Mouse (Mus musculus) ES-E14 (cell line): ENCODE results near the gene Nrn1. TPM values are rescaled to one million over a fixed set of nuclear protein-coding genes. Genes with fewer than 3 reads are reported as not detected.

Source experiments
- DNase-seq: peaks from one replicate; pipeline ENCODE4 v3.0.0-alpha.2; 2013; ENCODE audit warnings: low read depth, low spot score
- H3K27ac ChIP-seq: 2 replicates; pipeline ENCODE4 v1.5.1; 2012; ENCODE audit warnings: low read depth, mild to moderate bottlenecking, low read length, moderate library complexity, mixed read lengths; ENCODE audit not compliant: poor library complexity, insufficient read depth, severe bottlenecking
- H3K36me3 ChIP-seq: 2 replicates; pipeline ENCODE4 v1.6.1; 2012; ENCODE audit warnings: mild to moderate bottlenecking, low read length, moderate library complexity, mixed read lengths; ENCODE audit not compliant: control insufficient read depth, poor library complexity, insufficient read depth, severe bottlenecking
- H3K4me1 ChIP-seq, 2 experiments: fragments of 150-350 bp in 1 of 2; sonication (generic) in 1 of 2; 2 replicates each; pipeline ENCODE4 v1.6.1; 2012; ENCODE audit warnings: low read length in 2 of 2, mild to moderate bottlenecking in 1 of 2, mixed read lengths in 1 of 2; ENCODE audit not compliant: control insufficient read depth in 2 of 2, insufficient read depth in 2 of 2, poor library complexity in 1 of 2
- H3K4me3 ChIP-seq, 2 experiments: fragments of 150-350 bp in 1 of 2; sonication (generic) in 1 of 2; 2 replicates each; pipeline ENCODE4 v1.5.1; 2012; ENCODE audit warnings: low read length in 2 of 2, low read depth in 1 of 2, mild to moderate bottlenecking in 1 of 2, mixed read lengths in 1 of 2; ENCODE audit not compliant: insufficient read depth in 1 of 2, poor library complexity in 1 of 2, severe bottlenecking in 1 of 2
- H3K9ac ChIP-seq: 2 replicates; pipeline ENCODE4 v1.6.1; 2012; ENCODE audit warnings: low read depth, mild to moderate bottlenecking, low read length, mixed read lengths; ENCODE audit not compliant: poor library complexity, insufficient read depth, severe bottlenecking
- H3K9me3 ChIP-seq: fragments of 150-350 bp; sonication (generic); 2 replicates; pipeline ENCODE4 v1.6.1; 2012; ENCODE audit warnings: low read depth, mild to moderate bottlenecking, low read length; ENCODE audit not compliant: control insufficient read depth, insufficient read depth
- CHD2 ChIP-seq: IDR thresholded peaks from 2 replicates; pipeline ENCODE4 v1.6.1; 2014; ENCODE audit warnings: mild to moderate bottlenecking, low read depth, low read length, inconsistent platforms
- HCFC1 ChIP-seq: IDR thresholded peaks from 2 replicates; pipeline ENCODE4 v1.6.1; 2012; ENCODE audit warnings: low read length, inconsistent platforms, borderline replicate concordance; ENCODE audit not compliant: insufficient read depth
- MAFK ChIP-seq: IDR thresholded peaks from 2 replicates; pipeline ENCODE4 v1.6.1; 2014; ENCODE audit warnings: mild to moderate bottlenecking, low read depth, low read length, inconsistent platforms; ENCODE audit not compliant: insufficient read depth
- ZC3H11A ChIP-seq: IDR thresholded peaks from 2 replicates; pipeline ENCODE4 v1.6.1; 2012; ENCODE audit warnings: low read depth, mild to moderate bottlenecking, inconsistent platforms, low read length, borderline replicate concordance
- ZNF384 ChIP-seq: IDR thresholded peaks from 2 replicates; pipeline ENCODE4 v1.6.1; 2012; ENCODE audit warnings: low read depth, low read length, inconsistent platforms
- in situ Hi-C, 2 experiments: fragments of 600-800 bp; cut with MboI; formaldehyde crosslinking; loops; one replicate each; pipeline ENCODE4 v1.15.1; 2025; ENCODE audit warnings: low sequenced_read_pairs in 2 of 2, inconsistent platforms in 1 of 2; ENCODE audit not compliant: unreplicated experiment in 2 of 2
- total RNA-seq: library from RNA; depleted of rRNA; stranded (reverse); fragments of 300-350 nt; gene quantifications from 2 replicates; pipeline ENCODE4 v1.2.3, GENCODE M21; 2012

Gene Nrn1
- total RNA-seq, 1 experiment: 0.27 TPM

GRCm38 (mm10) chr13:36707088-36707690 lies 27.7 kb downstream of the Nrn1 start:
- Histone ChIP-seq H3K4me3 (no peak overlapping the region), H3K27ac (no peak overlapping the region), H3K4me1 (no peaks in the 10 kb centered on the region), H3K36me3 (no peaks in the 10 kb centered on the region), H3K9me3 (no peaks in the 10 kb centered on the region), H3K9ac (no peak overlapping the region)
- DNase-seq: no peak
- TF ChIP-seq ZNF384 (no peak), MAFK (no peak), ZC3H11A (no peak), CHD2 (no peak), HCFC1 (no peak)
- in situ Hi-C loops: no loop called here

DNA sequence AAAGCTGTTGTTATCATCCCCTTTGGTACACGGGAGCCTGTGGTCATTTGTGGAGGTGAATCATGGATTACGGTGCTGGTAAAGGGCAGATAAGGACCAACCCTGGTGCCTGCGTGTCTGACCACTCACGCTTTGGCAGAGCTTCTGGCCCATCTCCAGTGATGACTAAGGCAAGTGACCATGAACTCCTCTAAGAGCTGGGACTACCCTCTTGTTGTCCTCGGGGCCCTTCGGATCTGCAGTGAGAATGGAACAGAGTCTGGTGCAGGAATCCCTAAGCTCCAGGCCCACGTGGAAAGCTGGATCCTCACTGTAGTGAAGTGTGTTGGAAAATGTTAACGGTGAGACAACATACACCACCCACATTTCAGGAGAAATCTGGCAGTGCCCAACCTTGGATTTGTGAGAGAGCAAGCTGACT lies 38.6 kb downstream of the Nrn1 start:
- H3K36me3 ChIP-seq: no peaks in the 10 kb centered on the region
- TF ChIP-seq MAFK: no peak
- no peak for TF ChIP-seq HCFC1
- TF ChIP-seq ZC3H11A: no peak
- TF ChIP-seq CHD2: no peak
- TF ChIP-seq ZNF384: no peak
- no peak overlapping the region for H3K9ac ChIP-seq
- DNase-seq: no peak
- in situ Hi-C loops: no loop called here
- H3K4me1 ChIP-seq: no peaks in the 10 kb centered on the region
- H3K27ac ChIP-seq: no peak overlapping the region
- no peaks in the 10 kb centered on the region for H3K9me3 ChIP-seq
- H3K4me3 ChIP-seq: no peak overlapping the region

GRCm38 (mm10) chr13:36695516-36696201 lies 39.3 kb downstream of the Nrn1 start:
- Histone ChIP-seq H3K9me3 (no peaks in the 10 kb centered on the region), H3K4me3 (no peak overlapping the region), H3K4me1 (no peaks in the 10 kb centered on the region), H3K36me3 (no peaks in the 10 kb centered on the region), H3K27ac (no peak overlapping the region), H3K9ac (no peak overlapping the region)
- TF ChIP-seq HCFC1 (no peak), ZC3H11A (no peak), CHD2 (no peak), ZNF384 (no peak), MAFK (no peak)
- no peak for DNase-seq
- in situ Hi-C loops: no loop called here

DNA sequence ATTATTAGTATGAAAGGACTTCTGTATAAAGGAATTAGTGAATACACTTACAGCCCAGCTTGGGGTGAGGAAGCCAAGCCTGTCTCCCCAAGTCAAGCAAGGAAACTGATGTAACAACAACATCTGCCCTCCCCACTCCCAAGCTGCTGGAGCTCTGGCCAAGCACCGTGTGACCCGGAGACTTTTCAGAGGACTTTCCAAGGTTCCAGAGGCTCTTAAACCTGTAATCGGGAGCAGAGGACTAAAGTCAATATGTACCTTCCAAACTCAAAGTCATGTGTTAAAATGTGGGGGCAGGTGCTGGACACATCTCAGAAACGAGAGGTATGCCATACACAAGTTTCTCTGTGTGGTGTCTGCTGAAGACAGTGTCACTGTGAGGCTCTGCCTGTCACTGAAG lies 51.4 kb downstream of the Nrn1 start:
- H3K4me3 ChIP-seq: no peak overlapping the region
- no peak for DNase-seq
- no peak overlapping the region for H3K27ac ChIP-seq
- in situ Hi-C loops: no loop called here
- H3K36me3 ChIP-seq: no peaks in the 10 kb centered on the region
- no peak overlapping the region for H3K9ac ChIP-seq
- no peaks in the 10 kb centered on the region for H3K4me1 ChIP-seq
- no peak for TF ChIP-seq ZNF384
- no peak for TF ChIP-seq HCFC1
- TF ChIP-seq MAFK: no peak
- no peak for TF ChIP-seq ZC3H11A
- no peak for TF ChIP-seq CHD2
- H3K9me3 ChIP-seq: no peaks in the 10 kb centered on the region
